Mouse (Mus musculus) spleen, adult 2 months (tissue): ENCODE results near the gene Gm20425.

Source experiments
- CTCF ChIP-seq: fragments of 200-500 bp; IDR thresholded peaks from 2 replicates; pipeline ENCODE4 v1.5.1; 2011; ENCODE audit warnings: mild to moderate bottlenecking, inconsistent platforms; ENCODE audit not compliant: insufficient read depth, insufficient read length, insufficient replicate concordance; ENCODE audit errors: extremely low read depth
- POLR2A ChIP-seq: fragments of 200-500 bp; IDR thresholded peaks from 2 replicates; pipeline ENCODE4 v1.6.1; 2011; ENCODE audit warnings: low read depth, low read length, inconsistent platforms

DNA sequence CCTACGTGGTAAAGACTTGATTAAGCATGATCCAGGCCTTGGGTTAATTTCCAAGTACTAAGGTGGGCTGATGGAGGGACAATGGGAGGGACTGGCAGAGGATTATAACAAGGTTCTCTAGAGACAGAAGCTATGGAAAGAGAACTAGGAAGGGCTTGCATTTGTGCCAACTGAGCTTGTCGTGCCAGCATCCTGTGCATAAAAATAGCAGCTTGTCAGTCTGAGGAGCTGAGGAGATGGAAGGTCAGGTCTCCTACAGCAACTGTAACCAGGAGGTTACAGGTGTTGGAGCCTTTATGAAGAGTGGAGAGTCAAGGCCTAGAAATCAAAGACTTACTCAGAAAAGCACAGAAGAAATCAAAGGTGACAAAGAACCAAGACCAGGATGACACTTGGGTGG, 16.5 kb downstream of the Gm20425 start:
- TF ChIP-seq POLR2A, result no peak
- TF ChIP-seq CTCF, result no peak
